Mouse (Mus musculus) T-helper 17 cell (primary cell): Measurements from ENCODE around the gene Gm26602.
"Not testable (repeated sequence)": the region's sequence is repeated elsewhere in the genome, so short reads cannot be mapped to it uniquely, and the experiment has no call there.

Source experiments
- in situ Hi-C, 2 experiments: fragments of 300-600 bp; cut with MboI, MseI; formaldehyde crosslinking; loops; 1 replicate in 1 of 2; 2 replicates in 1 of 2; pipeline ENCODE4 v1.15.1; 2025; ENCODE audit warnings: high pct_unique_total_duplicates in 2 of 2

The Gm26602 gene

DNA sequence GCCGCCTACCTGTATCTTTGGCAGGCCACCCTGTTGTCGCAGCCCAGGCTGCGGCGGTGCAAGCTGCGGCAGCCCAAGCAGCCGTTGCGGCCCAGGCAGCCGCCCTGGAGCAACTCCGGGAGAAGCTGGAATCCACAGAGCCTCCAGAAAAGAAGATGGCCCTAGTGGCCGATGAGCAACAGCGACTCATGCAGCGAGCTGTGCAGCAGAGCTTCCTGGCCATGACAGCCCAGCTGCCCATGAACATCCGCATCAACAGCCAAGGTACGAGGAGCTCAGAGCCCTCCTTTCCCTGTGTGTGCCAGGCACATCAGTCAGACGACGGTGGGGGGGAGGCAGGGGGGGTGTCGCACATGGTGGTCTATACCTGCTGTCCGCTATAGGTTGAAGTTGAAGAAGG is 40.0 kb downstream of the Gm26602 start:
- in situ Hi-C loops: loop anchor here in 1 of 2 experiments (5.0 kb wide), 1 partner anchor 68 kb away; no protein-coding TSS in a partner anchor

DNA sequence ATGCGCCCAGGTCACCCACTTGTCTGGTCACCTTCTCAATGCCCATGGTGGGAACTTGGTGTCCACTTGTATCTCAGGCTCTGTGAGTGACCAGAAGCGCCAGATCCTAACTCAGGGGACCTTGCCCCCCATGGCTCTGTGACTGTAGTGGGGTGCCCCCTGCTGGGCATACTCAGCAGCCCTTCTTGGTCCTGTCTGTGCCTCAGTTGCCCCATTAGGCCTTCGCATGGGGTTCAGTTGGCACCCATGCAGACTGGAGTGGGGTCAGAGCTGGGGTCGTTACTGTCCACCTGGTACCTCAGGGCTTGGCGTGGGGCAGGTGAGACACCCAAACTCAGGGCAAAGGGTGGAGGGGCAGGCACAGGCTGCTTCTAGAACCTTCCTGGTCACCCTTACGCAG is 43.3 kb downstream of the Gm26602 start:
- in situ Hi-C loops: loop anchor here in 1 of 2 experiments (5.0 kb wide), 1 partner anchor 72 kb away; no protein-coding TSS in a partner anchor

DNA sequence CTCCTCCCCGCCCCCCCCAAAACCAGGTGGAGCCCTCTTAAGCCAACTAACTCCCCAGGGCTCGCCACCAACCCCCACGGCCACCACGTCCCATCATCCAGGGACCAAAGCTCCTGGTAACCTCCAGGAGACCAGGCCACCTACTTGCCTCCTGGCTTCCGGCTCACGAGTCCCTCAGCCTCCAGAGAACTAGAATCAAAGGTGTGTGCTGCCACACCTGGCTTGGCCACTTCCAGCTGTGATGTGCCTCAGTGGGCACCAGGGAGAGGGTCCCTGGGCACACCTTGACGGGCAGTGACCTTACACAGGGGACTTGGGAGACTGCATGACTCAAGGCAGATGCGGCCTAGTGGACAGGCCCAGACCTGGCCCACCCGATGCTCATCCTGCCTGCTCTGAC is 45.0 kb downstream of the Gm26602 start:
- in situ Hi-C loops: no loop called here

DNA sequence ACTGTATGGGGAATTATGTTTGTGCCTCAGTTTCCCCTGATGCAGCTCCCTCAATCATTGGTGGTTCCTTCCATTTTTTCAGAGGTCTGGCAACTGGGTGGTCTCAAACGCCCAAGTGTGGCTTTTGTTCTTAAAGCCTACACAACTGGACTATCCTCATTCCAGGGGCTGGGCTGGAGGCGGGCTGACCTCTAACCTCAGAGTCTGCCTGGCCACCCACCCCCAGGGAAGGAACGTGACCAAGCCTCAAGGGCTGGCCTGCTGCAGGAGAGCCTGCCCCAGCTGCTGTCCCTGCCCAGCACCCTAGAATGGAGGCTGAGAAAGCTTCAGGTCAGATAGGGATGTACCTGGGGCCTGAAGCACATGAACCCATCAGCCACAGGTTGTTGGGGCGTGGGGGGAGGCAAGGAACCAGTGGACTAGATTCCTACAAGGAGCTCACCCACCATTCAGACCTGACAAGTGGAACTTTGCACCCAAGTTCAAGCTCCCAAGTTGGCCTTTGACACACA is 46.0 kb downstream of the Gm26602 start:
- in situ Hi-C loops: no loop called here

DNA sequence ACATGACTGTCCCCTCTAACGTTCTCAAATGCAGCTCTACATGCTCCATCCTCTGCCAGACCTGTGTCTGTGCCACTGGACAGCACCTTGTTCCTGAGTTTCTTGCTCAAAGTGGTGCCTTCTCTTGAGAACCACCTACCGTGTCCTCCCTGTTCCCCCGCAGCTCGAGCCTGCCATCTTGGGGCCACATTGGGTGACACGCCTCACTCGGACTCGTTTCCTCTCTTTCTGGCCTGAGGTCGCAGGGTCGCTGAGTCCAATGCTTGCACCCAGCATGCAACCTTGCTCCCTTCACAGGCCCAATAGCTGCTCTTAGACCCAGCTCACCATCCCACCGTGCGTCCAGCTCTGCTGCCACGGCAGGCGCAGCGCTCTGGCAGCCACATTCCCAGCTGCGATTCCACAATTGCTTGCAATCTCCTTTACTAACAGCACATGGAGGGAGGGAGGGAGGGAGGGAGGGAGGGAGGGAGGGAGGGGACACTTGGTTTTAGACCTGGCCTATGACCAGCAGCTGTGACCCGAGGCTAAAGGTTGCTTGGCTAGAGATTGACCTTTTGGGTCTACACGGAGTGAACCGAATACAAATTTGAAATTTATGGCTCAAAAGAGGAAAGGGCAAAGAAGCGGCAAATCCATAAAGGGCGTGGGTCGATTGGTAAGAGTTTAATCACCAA is 47.6 kb downstream of the Gm26602 start:
- in situ Hi-C loops: no loop called here

DNA sequence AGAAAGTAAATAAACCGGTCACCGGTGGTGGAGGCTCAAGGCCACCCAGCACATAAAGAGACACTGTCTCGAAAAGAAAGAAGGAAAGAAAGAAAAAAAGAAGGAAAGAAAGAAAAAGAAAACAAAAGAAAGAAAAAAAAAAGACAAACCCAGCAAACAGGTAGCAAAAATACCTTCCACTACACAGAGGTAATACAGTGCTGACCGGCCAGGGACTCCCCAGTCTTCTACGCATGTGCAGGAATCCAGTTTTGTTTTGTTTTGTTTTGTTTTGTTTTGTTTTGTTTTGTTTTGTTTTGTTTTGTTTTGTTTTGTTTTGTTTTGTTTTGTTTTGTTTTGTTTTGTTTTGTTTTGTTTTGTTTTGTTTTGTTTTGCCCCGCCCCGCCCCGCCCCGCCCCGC is 48.8 kb downstream of the Gm26602 start:
- in situ Hi-C loops: not testable (repeated sequence)

DNA sequence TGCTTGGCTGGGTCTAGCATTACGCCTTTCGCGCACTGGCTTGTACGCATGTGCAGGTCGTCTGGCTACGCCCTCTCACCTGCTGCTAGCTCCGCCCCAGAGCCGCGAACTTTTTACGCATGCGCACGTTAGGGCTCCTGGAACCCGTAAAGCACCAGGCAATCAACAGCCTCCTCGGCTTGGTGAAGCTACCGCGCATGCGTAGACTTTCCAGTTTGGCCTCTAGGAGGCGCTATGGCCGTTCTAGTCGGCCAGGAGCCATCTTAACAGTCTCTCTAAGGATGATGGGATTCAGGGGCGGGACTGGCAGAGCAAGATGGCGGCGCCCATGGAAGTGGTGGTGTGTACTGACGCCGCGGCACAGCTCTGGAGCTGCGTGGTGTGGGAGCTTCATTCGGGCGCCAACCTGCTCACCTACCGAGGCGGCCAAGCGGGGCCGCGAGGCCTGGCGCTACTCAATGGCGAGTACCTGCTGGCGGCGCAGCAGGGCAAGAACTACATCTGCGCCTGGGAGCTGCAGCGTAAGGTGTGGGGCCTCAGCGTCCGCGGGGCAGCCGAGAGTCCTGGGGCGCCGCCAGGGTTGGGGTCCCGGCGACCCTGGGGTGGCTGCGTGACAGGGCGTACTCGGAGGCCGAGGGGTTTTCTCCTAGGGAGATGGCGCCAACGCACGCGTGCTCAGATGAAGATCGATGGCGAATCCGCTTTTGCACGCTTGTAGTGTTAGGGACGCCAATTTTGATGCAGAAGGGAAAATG is 49.4 kb downstream of the Gm26602 start, which contains the start of gene Wdr18:
Gene Wdr18 (plus strand): TSS at position 306 of the 755 bp plus-strand sequence.
- in situ Hi-C loops: no loop called here
